Mouse (Mus musculus): ENCODE results near the gene 9430097D07Rik.
A peak's percentile ranks its signal among the peaks of the same experiment; 100 is the strongest.

DNA sequence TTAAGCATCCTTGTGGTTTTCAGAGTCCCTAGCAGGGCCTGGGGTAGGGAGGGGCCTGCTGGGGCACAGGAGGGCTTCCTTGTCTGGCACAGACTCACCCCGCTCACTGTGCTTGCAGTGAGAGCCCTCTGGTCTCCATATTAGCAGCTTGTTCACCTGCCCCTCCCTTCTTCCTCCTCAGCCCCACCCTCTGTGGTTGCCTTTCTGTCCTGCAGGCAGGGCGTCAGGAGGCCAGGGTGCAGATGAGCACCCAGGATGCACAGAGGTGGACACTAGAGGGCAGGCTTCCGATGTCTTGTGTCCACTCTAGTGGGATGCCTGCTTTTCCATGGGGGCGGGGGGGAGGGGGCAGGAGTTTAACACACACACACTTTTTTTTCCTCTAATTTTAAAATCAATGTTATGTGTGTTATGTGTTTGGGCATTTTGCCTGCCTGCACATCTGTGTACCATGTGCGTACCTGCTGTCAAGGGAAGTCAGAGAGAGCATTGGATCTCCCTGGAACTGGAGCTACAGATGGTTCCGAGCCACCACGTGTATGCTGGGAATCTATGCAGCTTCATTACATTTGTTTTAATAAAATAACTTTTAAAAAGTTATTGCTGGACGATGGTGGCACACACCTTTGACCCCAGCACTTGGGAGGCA is 26.1 kb upstream of the 9430097D07Rik start:
- TF ChIP-seq CTCF (IDR thresholded peaks at IDR 0.05; ENCODE audit: low read depth, low read length) (peak; percentile 79), POLR2A (IDR thresholded peaks at IDR 0.05; ENCODE audit: extremely low read depth, insufficient read depth, low read length) (no peak)

Measured in liver, adult 2 months (tissue).